Mouse (Mus musculus): Measurements from ENCODE around the gene Acyp2. TPM values are rescaled to one million over a fixed set of nuclear protein-coding genes. Genes with fewer than 3 reads are reported as not detected.

Gene Acyp2
- total RNA-seq, 2 experiments from 2014 or later = 31.0 to 34.6 TPM

Other genes starting within 250 kb of the Acyp2 start
- gene 4930505A04Rik, start 177.8 kb downstream of the Acyp2 start, total RNA-seq (2021) = 1 to 10 TPM in 1 of 2 experiments, under 1 TPM in 1; 0.68 to 1.0 TPM
- gene Psme4, start 122.1 kb upstream of the Acyp2 start, total RNA-seq (2021) = 10 to 100 TPM; 49.5 to 53.0 TPM
- gene Gpr75, start 235.8 kb upstream of the Acyp2 start, total RNA-seq (2021) = 1 to 10 TPM; 8.7 to 9.8 TPM
- 10 to 100 TPM; 15.9 to 16.6 TPM for gene Asb3, start 235.8 kb upstream of the Acyp2 start, total RNA-seq (2021)

All from left cerebral cortex, postnatal 14 days (tissue).